Mouse (Mus musculus) spleen, postnatal 0 days (tissue): ENCODE data around the gene Gm10340. TPM values are rescaled to one million over a fixed set of nuclear protein-coding genes. Genes with fewer than 3 reads are reported as not detected.

ENCODE experiments used
- polyA plus RNA-seq: library from polyadenylated mRNA; unstranded; fragments of >200 nt; fragmentation: Nextera tagmentation; extraction: Ambion mirVana; gene quantifications from 2 replicates; pipeline ENCODE4 v1.2.1, GENCODE M21; 2015

Gene Gm10340
- not detected in 2 replicates for polyA plus RNA-seq

DNA sequence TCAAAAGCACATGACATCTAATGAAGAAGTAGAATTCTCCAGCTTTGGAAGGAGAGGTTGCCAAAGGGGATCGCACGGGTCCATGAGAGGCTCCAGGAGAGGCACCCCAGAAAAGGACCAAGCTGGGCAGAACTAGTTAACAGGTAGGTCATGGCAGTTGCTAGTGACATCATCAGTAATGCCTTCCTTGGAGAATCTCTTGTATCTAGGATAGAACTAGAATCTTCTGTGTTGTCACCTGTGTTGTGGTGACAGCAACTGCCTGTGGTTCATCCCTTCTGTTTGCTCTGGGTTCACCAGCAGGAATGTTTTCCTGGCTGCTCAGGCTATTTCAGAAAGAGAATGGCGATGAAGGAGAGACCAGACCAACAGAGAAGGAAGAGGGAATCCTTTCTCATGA, at the start of gene Gm10340:
Gene Gm10340 (plus strand): TSS at position 301 of the 400 bp plus-strand sequence.

DNA sequence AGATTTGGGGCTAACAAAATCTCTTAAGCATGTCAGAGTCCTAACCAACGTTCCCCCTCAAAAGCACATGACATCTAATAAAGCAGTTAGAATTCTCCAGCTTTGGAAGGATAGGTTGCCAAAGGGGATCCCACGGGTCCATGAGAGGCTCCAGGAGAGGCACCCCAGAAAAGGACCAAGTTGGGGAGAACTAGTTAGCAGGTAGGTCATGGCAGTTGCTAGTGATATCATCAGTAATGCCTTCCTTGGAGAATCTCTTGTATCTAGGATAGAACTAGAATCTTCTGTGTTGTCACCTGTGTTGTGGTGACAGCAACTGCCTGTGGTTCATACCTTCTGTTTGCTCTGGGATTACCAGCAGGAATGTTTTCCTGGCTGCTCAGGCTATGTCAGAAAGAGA, 54.2 kb downstream of the Gm10340 start, which contains the start of gene Gm5795:
Gene Gm5795 (plus strand): TSS at position 301 of the 400 bp plus-strand sequence.

Other genes with a start within 250 kb of the Gm10340 start
- not detected in 2 replicates for gene Gm2888, start 104.0 kb upstream of the Gm10340 start, polyA plus RNA-seq
- gene Gm2897, start 84.7 kb upstream of the Gm10340 start, polyA plus RNA-seq = 0.34 and 0.57 TPM in 2 replicates
- gene Gm5795, start 54.3 kb downstream of the Gm10340 start, polyA plus RNA-seq = not detected in 2 replicates
- gene D830030K20Rik, start 74.5 kb downstream of the Gm10340 start, polyA plus RNA-seq = 0.93 and 1.2 TPM in 2 replicates
- gene Gm2956, start 198.6 kb downstream of the Gm10340 start, polyA plus RNA-seq = not detected in 2 replicates